Comparison of ENCODE assay signal across 8 mouse cellular contexts in genomic region chr5:122049664-122050016, GRCm38 (mm10). TPM values are rescaled to one million over a fixed set of nuclear protein-coding genes. Genes with fewer than 3 reads are reported as not detected.
DNase-seq lines count a peak whose midpoint lies in the region; ATAC-seq and TF ChIP-seq lines count a peak whose summit lies in the region.

No protein-coding gene starts in this region.

- peak; percentile 1; the same call in 1 of the 2 replicates for ATAC-seq in embryonic facial prominence, embryonic 11.5 days (replicated peaks; ENCODE audit: insufficient number of reproducible peaks, low FRiP score, low TSS enrichment, low read depth)
- peak; percentile 21; the same call in 1 of the 2 replicates for ATAC-seq in hindbrain, embryonic 15.5 days (ENCODE audit: low FRiP score, low read depth)
- peak; percentile 43; the same call in 1 of the 2 replicates for ATAC-seq in lung, embryonic 14.5 days (ENCODE audit: insufficient read depth)
- no peak for ATAC-seq in monocyte, adult 5-6 weeks (replicated peaks; ENCODE audit: insufficient number of reproducible peaks, low FRiP score, low TSS enrichment, poor library complexity, severe bottlenecking)

- no peak overlapping the region for H3K27ac ChIP-seq in kidney, adult 2 months (ENCODE audit: insufficient read depth, low read depth, low read length)
- H3K27ac ChIP-seq in MEL (ENCODE audit: control insufficient read depth, low read depth, low read length) = peak overlapping the region; percentile 36; the same call in 1 of the 2 replicates
- peak overlapping the region; percentile 28; the same call in 1 of the 2 replicates for H3K27ac ChIP-seq in embryonic facial prominence, embryonic 11.5 days (replicated peaks; ENCODE audit: low read depth, low read length)
- H3K27ac ChIP-seq in hindbrain, embryonic 15.5 days (replicated peaks) = peak overlapping the region; percentile 96
- H3K27ac ChIP-seq in lung, embryonic 14.5 days (ENCODE audit: low read depth) = peak overlapping the region; percentile 75; the same call in 1 of the 2 replicates
- H3K27ac ChIP-seq in small intestine, adult 2 months (ENCODE audit: insufficient read depth, low read depth, low read length) = no peak overlapping the region

- TF ChIP-seq POLR2A in kidney, adult 2 months (IDR thresholded peaks at IDR 0.05; ENCODE audit: low read depth, low read length) = no peak
- TF ChIP-seq POLR2A in MEL (IDR thresholded peaks at IDR 0.05; ENCODE audit: control insufficient read depth in 1 of 2, insufficient read depth in 1 of 2, low read depth in 1 of 2, low read length in 2 of 2, poor library complexity in 1 of 2) = no peak
- TF ChIP-seq POLR2A in small intestine, adult 2 months (IDR thresholded peaks at IDR 0.05; ENCODE audit: low read depth, low read length) = no peak

- peak overlapping the region; percentile 75 for H3K4me2 ChIP-seq in embryonic facial prominence, embryonic 11.5 days (ENCODE audit: low read depth, low read length)
- H3K4me2 ChIP-seq in hindbrain, embryonic 15.5 days = peak overlapping the region; percentile 91
- peak overlapping the region; percentile 82 for H3K4me2 ChIP-seq in lung, embryonic 14.5 days

- H3K4me1 ChIP-seq in kidney, adult 2 months (ENCODE audit: control insufficient read depth, insufficient read depth, low read length) = peaks cover 4% of the 10 kb centered on the region
- H3K4me1 ChIP-seq in MEL (ENCODE audit: control insufficient read depth in 1 of 2, insufficient read depth in 2 of 2, low read length in 2 of 2) = no peaks in the 10 kb centered on the region
- H3K4me1 ChIP-seq in embryonic facial prominence, embryonic 11.5 days (ENCODE audit: control insufficient read depth, insufficient read depth, low read length) = peaks cover 6% of the 10 kb centered on the region
- peaks cover 73% of the 10 kb centered on the region for H3K4me1 ChIP-seq in hindbrain, embryonic 15.5 days (replicated peaks)
- no peaks in the 10 kb centered on the region for H3K4me1 ChIP-seq in lung, embryonic 14.5 days (ENCODE audit: insufficient read depth)
- peaks cover 7% of the 10 kb centered on the region for H3K4me1 ChIP-seq in small intestine, adult 2 months (ENCODE audit: control insufficient read depth, insufficient read depth, insufficient read length, low read length)

- H3K4me3 ChIP-seq in kidney, adult 2 months (ENCODE audit: insufficient read depth, low read depth, low read length) = peak overlapping the region; percentile 88
- peak overlapping the region; percentile 57 to 74 for H3K4me3 ChIP-seq in MEL (ENCODE audit: control insufficient read depth in 1 of 2, insufficient read depth in 1 of 2, low read depth in 2 of 2, low read length in 2 of 2)
- peak overlapping the region; percentile 78 for H3K4me3 ChIP-seq in embryonic facial prominence, embryonic 11.5 days (ENCODE audit: low read depth, low read length)
- H3K4me3 ChIP-seq in hindbrain, embryonic 15.5 days = peak overlapping the region; percentile 85
- peak overlapping the region; percentile 74 for H3K4me3 ChIP-seq in lung, embryonic 14.5 days (ENCODE audit: low read depth, low read length)
- H3K4me3 ChIP-seq in small intestine, adult 2 months (ENCODE audit: low read depth, low read length) = peak overlapping the region; percentile 76

- H3K9me3 ChIP-seq in MEL (replicated peaks; ENCODE audit: insufficient read depth, low read length) = no peaks in the 10 kb centered on the region
- H3K9me3 ChIP-seq in embryonic facial prominence, embryonic 11.5 days (replicated peaks; ENCODE audit: control insufficient read depth, low read length) = no peaks in the 10 kb centered on the region
- H3K9me3 ChIP-seq in hindbrain, embryonic 15.5 days = no peaks in the 10 kb centered on the region
- no peaks in the 10 kb centered on the region for H3K9me3 ChIP-seq in lung, embryonic 14.5 days (ENCODE audit: low read depth, low read length)

- peaks cover 2% of the 10 kb centered on the region; the same call in 1 of the 2 replicates for H3K79me2 ChIP-seq in MEL (ENCODE audit: control insufficient read depth, insufficient read depth, low read length, poor library complexity)

- TF ChIP-seq CTCF in kidney, adult 2 months (conservative IDR thresholded peaks at IDR 0.05; ENCODE audit: insufficient read depth, insufficient read length, low read depth, low read length) = no peak
- no peak for TF ChIP-seq CTCF in MEL (IDR thresholded peaks at IDR 0.05 in 2 of 3, conservative IDR thresholded peaks at IDR 0.05 in 1 of 3; ENCODE audit: control insufficient read depth in 1 of 3, insufficient read depth in 1 of 3, low read depth in 2 of 3, low read length in 3 of 3, poor library complexity in 1 of 3, severe bottlenecking in 1 of 3)
- TF ChIP-seq CTCF in lung, embryonic 14.5 days (IDR thresholded peaks at IDR 0.05; ENCODE audit: low read depth) = no peak
- TF ChIP-seq CTCF in small intestine, adult 2 months (IDR thresholded peaks at IDR 0.05; ENCODE audit: extremely low read depth, insufficient read length, insufficient replicate concordance, low read depth, low read length) = no peak

- H3K36me3 ChIP-seq in kidney, adult 2 months (ENCODE audit: control insufficient read depth, insufficient read depth, low read length) = no peaks in the 10 kb centered on the region
- H3K36me3 ChIP-seq in MEL (ENCODE audit: control insufficient read depth in 1 of 2, insufficient read depth in 2 of 2, low read length in 2 of 2) = no peaks in the 10 kb centered on the region
- H3K36me3 ChIP-seq in embryonic facial prominence, embryonic 11.5 days (replicated peaks; ENCODE audit: control insufficient read depth, insufficient read depth, low read depth, low read length) = no peaks in the 10 kb centered on the region
- H3K36me3 ChIP-seq in hindbrain, embryonic 15.5 days = no peaks in the 10 kb centered on the region
- no peaks in the 10 kb centered on the region for H3K36me3 ChIP-seq in lung, embryonic 14.5 days (ENCODE audit: insufficient read depth)
- no peaks in the 10 kb centered on the region for H3K36me3 ChIP-seq in small intestine, adult 2 months (ENCODE audit: control insufficient read depth, insufficient read depth, low read length)

- no peak for TF ChIP-seq RAD21 in MEL (IDR thresholded peaks at IDR 0.05; ENCODE audit: low read depth, low read length)

- H3K9ac ChIP-seq in MEL (ENCODE audit: control insufficient read depth, low read depth, low read length, poor library complexity, severe bottlenecking) = peak overlapping the region; percentile 88
- peak overlapping the region; percentile 79 for H3K9ac ChIP-seq in embryonic facial prominence, embryonic 11.5 days (replicated peaks; ENCODE audit: low read length)
- peak overlapping the region; percentile 80 for H3K9ac ChIP-seq in hindbrain, embryonic 15.5 days
- peak overlapping the region; percentile 65 for H3K9ac ChIP-seq in lung, embryonic 14.5 days

- no peak for TF ChIP-seq EP300 in MEL (IDR thresholded peaks at IDR 0.05; ENCODE audit: low read depth in 1 of 2, low read length in 2 of 2)

- DNase-seq in kidney, adult 2 months = peak; percentile 44
- DNase-seq in kidney, adult 9 months = no peak
- DNase-seq in MEL (ENCODE audit: low read depth, low spot score) = peak; percentile 55
- peak; percentile 66 for DNase-seq in embryonic facial prominence, embryonic 11.5 days (ENCODE audit: low spot score)
- peak; percentile 73 for DNase-seq in lung, embryonic 14.5 days

- 2% methylated on average over 24 of the region's 43 CpGs for WGBS in kidney, adult 2 months
- WGBS in embryonic facial prominence, embryonic 11.5 days = 0% methylated on average over 12 of the region's 43 CpGs
- 0% methylated on average over 17 of the region's 43 CpGs for WGBS in hindbrain, embryonic 15.5 days
- 0% methylated on average over 17 of the region's 43 CpGs for WGBS in lung, embryonic 14.5 days
- WGBS in small intestine, adult 2 months = under 1% methylated on average over 27 of the region's 43 CpGs

- peaks cover 4% of the 10 kb centered on the region; the same call in 1 of the 2 replicates for H3K27me3 ChIP-seq in kidney, adult 2 months (replicated peaks; ENCODE audit: control insufficient read depth, insufficient read depth, low read length)
- no peaks in the 10 kb centered on the region for H3K27me3 ChIP-seq in MEL (ENCODE audit: control insufficient read depth in 1 of 2, insufficient read depth in 2 of 2, low read length in 2 of 2)
- H3K27me3 ChIP-seq in embryonic facial prominence, embryonic 11.5 days (ENCODE audit: control insufficient read depth, insufficient read depth, low read length) = peaks cover 29% of the 10 kb centered on the region
- no peaks in the 10 kb centered on the region for H3K27me3 ChIP-seq in hindbrain, embryonic 15.5 days
- H3K27me3 ChIP-seq in lung, embryonic 14.5 days (ENCODE audit: insufficient read depth, low read length) = peaks cover 84% of the 10 kb centered on the region
- H3K27me3 ChIP-seq in small intestine, adult 2 months (ENCODE audit: control insufficient read depth, insufficient read depth, low read length) = peaks cover 31% of the 10 kb centered on the region

TF ChIP-seq in MEL, 35 proteins besides CTCF, POLR2A, EP300 and RAD21:
- TF ChIP-seq ZC3H11A (IDR thresholded peaks at IDR 0.05; ENCODE audit: low read depth, low read length) (no peak), NRF1 (IDR thresholded peaks at IDR 0.05; ENCODE audit: insufficient read depth, low read depth, low read length, poor library complexity, severe bottlenecking) (peak; percentile 39; the same call in 1 of the 2 replicates), ETS1 (IDR thresholded peaks at IDR 0.05; ENCODE audit: low read depth, low read length) (no peak)

RNA-seq across cellular contexts. Expression of gene Cux2, which starts 0.3 kb away (rescaled TPM):
- 3.2 and 3.6 TPM in 2 replicates for polyA plus RNA-seq in kidney, adult 2 months (2012; rRNA removed)
- 1.2 and 1.4 TPM in 2 replicates for total RNA-seq in MEL (2012; rRNA removed)
- polyA plus RNA-seq in MEL (2012; ENCODE audit: insufficient read depth in 1 of 2, insufficient read length in 2 of 2, low read depth in 1 of 2, low replicate concordance in 2 of 2, missing spikeins in 1 of 2) = 1 to 10 TPM in 1 of 2 experiments, not detected in 1; 3.5 TPM
- polyA plus RNA-seq in embryonic facial prominence, embryonic 11.5 days (2014; fragmentation: Nextera tagmentation; extraction: Ambion mirVana) = 4.5 and 6.2 TPM in 2 replicates
- polyA plus RNA-seq in hindbrain, embryonic 15.5 days (2015; fragmentation: Nextera tagmentation; extraction: Ambion mirVana) = 20.7 and 23.3 TPM in 2 replicates
- polyA plus RNA-seq in lung, embryonic 14.5 days (2014; fragmentation: Nextera tagmentation; extraction: Ambion mirVana) = 3.6 and 4.0 TPM in 2 replicates
- 1.7 and 2.6 TPM in 2 replicates for polyA plus RNA-seq in small intestine, adult 2 months (2012; rRNA removed)
- total RNA-seq in monocyte, adult 5-6 weeks (2017) = not detected in 3 replicates

RNA-seq across cellular contexts. Expression of gene Myl2, which starts 51.1 kb away (rescaled TPM):
- 0.90 and 11.8 TPM in 2 replicates for polyA plus RNA-seq in kidney, adult 2 months (2012; rRNA removed)
- 0.35 and 0.75 TPM in 2 replicates for total RNA-seq in MEL (2012; rRNA removed)
- polyA plus RNA-seq in MEL (2012; ENCODE audit: insufficient read depth in 1 of 2, insufficient read length in 2 of 2, low read depth in 1 of 2, low replicate concordance in 2 of 2, missing spikeins in 1 of 2) = under 1 TPM in 1 of 2 experiments, not detected in 1; 0.54 TPM
- polyA plus RNA-seq in embryonic facial prominence, embryonic 11.5 days (2014; fragmentation: Nextera tagmentation; extraction: Ambion mirVana) = 14.5 and 37.6 TPM in 2 replicates
- 2.1 and 2.6 TPM in 2 replicates for polyA plus RNA-seq in hindbrain, embryonic 15.5 days (2015; fragmentation: Nextera tagmentation; extraction: Ambion mirVana)
- 0.42 and 2.4 TPM in 2 replicates for polyA plus RNA-seq in lung, embryonic 14.5 days (2014; fragmentation: Nextera tagmentation; extraction: Ambion mirVana)
- not detected in 2 replicates for polyA plus RNA-seq in small intestine, adult 2 months (2012; rRNA removed)
- not detected in 3 replicates for total RNA-seq in monocyte, adult 5-6 weeks (2017)

Comparison
In these comparisons a context has a peak if more than half of its experiments do, and no peak if none do; other contexts are left out.
1. H3K27ac ChIP-seq: peak in MEL (single experiment), embryonic facial prominence, embryonic 11.5 days (single experiment), hindbrain, embryonic 15.5 days (single experiment) and lung, embryonic 14.5 days (single experiment); none in kidney, adult 2 months (single experiment) and small intestine, adult 2 months (single experiment).
2. Peak in every context shown above with its lines, with median percentiles within 50 percentile points of each other: H3K4me3 ChIP-seq, H3K9ac ChIP-seq and H3K4me2 ChIP-seq.